Mouse (Mus musculus) brain, embryonic 14.5 days (tissue): ENCODE results near the gene Ttyh2.

Source experiments
- CTCF ChIP-seq: fragments of 200-500 bp; IDR thresholded peaks from 2 replicates; pipeline ENCODE4 v1.5.1; 2012; ENCODE audit warnings: inconsistent platforms, mild to moderate bottlenecking, moderate library complexity, borderline replicate concordance; ENCODE audit not compliant: insufficient read depth, insufficient read length; ENCODE audit errors: extremely low read depth
- POLR2A ChIP-seq: fragments of 200-500 bp; IDR thresholded peaks from 2 replicates; pipeline ENCODE4 v1.6.1; 2012; ENCODE audit warnings: mild to moderate bottlenecking, inconsistent platforms, borderline replicate concordance; ENCODE audit not compliant: poor library complexity, insufficient read depth, insufficient read length, severe bottlenecking; ENCODE audit errors: extremely low read depth

- TF ChIP-seq POLR2A, result no peak
- TF ChIP-seq CTCF, result peak; percentile 81
These were observed 2.2 kb upstream of the Ttyh2 start for GRCm38 (mm10) chr11:114672794-114673718.
